Mouse (Mus musculus) intestine, postnatal 0 days (tissue): ENCODE data around the gene Aox2. TPM values are rescaled to one million over a fixed set of nuclear protein-coding genes. Genes with fewer than 3 reads are reported as not detected.
A peak's percentile ranks its signal among the peaks of the same experiment; 100 is the strongest.

ENCODE experiments used
- ATAC-seq: fragments of 200-750 bp; cut with Nextera tagmentation; 2 replicates; pipeline ENCODE4 v1.8.0; 2017; ENCODE audit warnings: mild to moderate bottlenecking, moderate TSS enrichment, moderate library complexity
- H3K27ac ChIP-seq: fragments of 300-500 bp; sonication (generic); 2 replicates; pipeline ENCODE4 v1.5.1; 2014; ENCODE audit warnings: mild to moderate bottlenecking, low read depth, low read length, moderate library complexity
- H3K27me3 ChIP-seq: fragments of 300-500 bp; sonication (generic); replicated peaks from 2 replicates; pipeline ENCODE4 v1.6.1; 2014; ENCODE audit warnings: low read length, mixed read lengths; ENCODE audit not compliant: control insufficient read depth, insufficient read depth
- H3K36me3 ChIP-seq: fragments of 300-500 bp; sonication (generic); 2 replicates; pipeline ENCODE4 v1.6.1; 2014; ENCODE audit warnings: mild to moderate bottlenecking, moderate library complexity; ENCODE audit not compliant: control insufficient read depth, insufficient read depth
- H3K4me1 ChIP-seq: fragments of 300-500 bp; sonication (generic); replicated peaks from 2 replicates; pipeline ENCODE4 v1.6.1; 2014; ENCODE audit warnings: antibody characterized with exemption, low read length, mixed read lengths; ENCODE audit not compliant: control insufficient read depth, insufficient read depth
- H3K4me2 ChIP-seq: fragments of 300-500 bp; sonication (generic); replicated peaks from 2 replicates; pipeline ENCODE4 v1.6.1; 2014; ENCODE audit warnings: low read depth, mild to moderate bottlenecking, moderate library complexity
- H3K4me3 ChIP-seq: fragments of 300-500 bp; sonication (generic); 2 replicates; pipeline ENCODE4 v1.5.1; 2014; ENCODE audit warnings: low read depth, low read length
- H3K9ac ChIP-seq: fragments of 300-500 bp; sonication (generic); 2 replicates; pipeline ENCODE4 v1.6.1; 2014; ENCODE audit warnings: mild to moderate bottlenecking, low read depth, low read length
- H3K9me3 ChIP-seq: fragments of 300-500 bp; sonication (generic); 2 replicates; pipeline ENCODE4 v1.6.1; 2016; ENCODE audit warnings: mixed run types; ENCODE audit not compliant: control insufficient read depth
- CTCF ChIP-seq: sonication (generic); IDR thresholded peaks from 2 replicates; pipeline ENCODE4 v1.5.1; 2016; ENCODE audit warnings: low read depth, mild to moderate bottlenecking, control low read depth, antibody characterized with exemption, moderate library complexity
- WGBS: fragments of 180-500 bp; shearing (Covaris S2); extraction: QIAGEN DNeasy Blood & Tissue Kit; methylation state at CpG from one replicate; pipeline ENCODE4 v1.1.7; 2014; 5-methylcytosine and 5-hydroxymethylcytosine counted together
- polyA plus RNA-seq: library from polyadenylated mRNA; unstranded; fragments of >200 nt; fragmentation: Nextera tagmentation; extraction: Ambion mirVana; gene quantifications from 2 replicates; pipeline ENCODE4 v1.2.1, GENCODE M21; 2015

Aox2 gene
- 0.07 and 0.10 TPM in 2 replicates for polyA plus RNA-seq

DNA sequence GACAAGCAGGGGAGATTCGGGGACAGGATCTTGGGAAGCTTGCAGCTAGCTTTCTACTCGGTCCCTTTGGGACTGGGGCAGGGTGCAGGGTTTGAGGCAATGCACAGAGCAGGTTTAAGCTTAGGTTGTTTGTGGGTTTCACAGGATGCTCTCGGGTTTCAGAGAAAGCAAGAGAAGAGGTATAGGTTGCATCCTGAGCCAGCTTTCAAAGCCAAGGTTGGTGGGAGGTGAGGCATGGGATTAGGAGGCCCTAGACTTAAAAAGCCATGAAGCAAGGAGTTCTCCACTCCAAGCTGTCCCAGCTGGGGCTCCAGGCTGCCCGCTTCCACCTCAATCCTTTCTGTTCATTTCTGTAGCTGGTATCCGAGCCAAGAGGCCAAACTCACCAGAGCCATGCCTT is at the start of gene Aox2:
Gene Aox2 (plus strand): TSS at position 301 of the 400 bp plus-strand sequence.
- Histone ChIP-seq H3K4me3 (no peak within 1 kb of the TSS), H3K27me3 (no peaks in the 10 kb centered on the region), H3K9ac (no peak within 1 kb of the TSS), H3K4me1 (no peaks in the 10 kb centered on the region), H3K4me2 (no peak within 1 kb of the TSS), H3K27ac (no peak within 1 kb of the TSS), H3K9me3 (no peaks in the 10 kb centered on the region), H3K36me3 (no peaks in the 10 kb centered on the region)
- WGBS: 70% methylated on average over 5 of the region's 5 CpGs
- ATAC-seq: no peak
- no peak for TF ChIP-seq CTCF

GRCm38 (mm10) chr1:58228916-58229315 is 49.2 kb upstream of the Aox2 start:
- ATAC-seq: no peak
- Histone ChIP-seq H3K27me3 (no peaks in the 10 kb centered on the region), H3K9me3 (no peaks in the 10 kb centered on the region), H3K9ac (no peak overlapping the region), H3K27ac (no peak overlapping the region), H3K4me1 (no peaks in the 10 kb centered on the region), H3K4me3 (no peak overlapping the region), H3K4me2 (no peak overlapping the region), H3K36me3 (no peaks in the 10 kb centered on the region)
- no peak for TF ChIP-seq CTCF

DNA sequence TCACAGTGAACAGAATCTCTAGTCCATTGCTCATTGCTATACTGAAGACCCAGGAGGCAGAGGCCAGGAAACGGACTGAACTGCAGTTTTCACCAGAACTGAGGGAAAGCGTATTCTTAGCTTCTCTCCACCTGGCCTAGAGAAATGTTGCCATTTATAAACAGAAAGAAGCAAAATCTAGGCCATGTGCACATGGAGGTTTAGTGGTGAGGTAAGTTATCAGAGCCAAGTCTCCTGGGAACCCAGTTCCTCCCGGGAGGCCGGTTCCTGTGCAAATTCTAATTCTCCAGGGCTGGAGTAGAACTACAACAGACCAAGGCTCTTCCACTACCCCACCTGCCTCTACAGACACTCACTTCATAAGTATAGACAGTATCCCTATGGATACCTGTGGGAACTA is 48.4 kb upstream of the Aox2 start:
- Histone ChIP-seq H3K9ac (no peak overlapping the region), H3K27me3 (no peaks in the 10 kb centered on the region), H3K4me1 (no peaks in the 10 kb centered on the region), H3K4me2 (no peak overlapping the region), H3K9me3 (no peaks in the 10 kb centered on the region), H3K36me3 (no peaks in the 10 kb centered on the region), H3K27ac (no peak overlapping the region), H3K4me3 (no peak overlapping the region)
- ATAC-seq: no peak
- TF ChIP-seq CTCF: no peak
- 78% methylated on average over 4 of the region's 4 CpGs for WGBS

GRCm38 (mm10) chr1:58230542-58230941 is 47.6 kb upstream of the Aox2 start:
- WGBS: 25% methylated on average over 5 of the region's 5 CpGs
- H3K9me3 ChIP-seq: no peaks in the 10 kb centered on the region
- H3K4me3 ChIP-seq: no peak overlapping the region
- H3K27me3 ChIP-seq: no peaks in the 10 kb centered on the region
- ATAC-seq: no peak
- H3K36me3 ChIP-seq: no peaks in the 10 kb centered on the region
- no peak overlapping the region for H3K9ac ChIP-seq
- no peak overlapping the region for H3K27ac ChIP-seq
- TF ChIP-seq CTCF: no peak
- no peak overlapping the region for H3K4me2 ChIP-seq
- H3K4me1 ChIP-seq: no peaks in the 10 kb centered on the region

GRCm38 (mm10) chr1:58235405-58235804 is 42.7 kb upstream of the Aox2 start:
- peak; percentile 45 for TF ChIP-seq CTCF
- Histone ChIP-seq H3K36me3 (no peaks in the 10 kb centered on the region), H3K27me3 (no peaks in the 10 kb centered on the region), H3K27ac (no peak overlapping the region), H3K4me2 (no peak overlapping the region), H3K4me1 (no peaks in the 10 kb centered on the region), H3K4me3 (no peak overlapping the region), H3K9ac (no peak overlapping the region), H3K9me3 (no peaks in the 10 kb centered on the region)
- 57% methylated on average over 5 of the region's 5 CpGs for WGBS
- ATAC-seq: no peak

GRCm38 (mm10) chr1:58237527-58238299 is 40.4 kb upstream of the Aox2 start:
- H3K9ac ChIP-seq: no peak overlapping the region
- no peaks in the 10 kb centered on the region for H3K4me1 ChIP-seq
- TF ChIP-seq CTCF: no peak
- H3K4me3 ChIP-seq: no peak overlapping the region
- no peak overlapping the region for H3K27ac ChIP-seq
- H3K9me3 ChIP-seq: no peaks in the 10 kb centered on the region
- 73% methylated on average over 4 of the region's 4 CpGs for WGBS
- no peak overlapping the region for H3K4me2 ChIP-seq
- ATAC-seq: no peak
- H3K27me3 ChIP-seq: no peaks in the 10 kb centered on the region
- H3K36me3 ChIP-seq: no peaks in the 10 kb centered on the region
